ENCODE assay signal across 7 mouse cellular contexts in the genomic region with DNA sequence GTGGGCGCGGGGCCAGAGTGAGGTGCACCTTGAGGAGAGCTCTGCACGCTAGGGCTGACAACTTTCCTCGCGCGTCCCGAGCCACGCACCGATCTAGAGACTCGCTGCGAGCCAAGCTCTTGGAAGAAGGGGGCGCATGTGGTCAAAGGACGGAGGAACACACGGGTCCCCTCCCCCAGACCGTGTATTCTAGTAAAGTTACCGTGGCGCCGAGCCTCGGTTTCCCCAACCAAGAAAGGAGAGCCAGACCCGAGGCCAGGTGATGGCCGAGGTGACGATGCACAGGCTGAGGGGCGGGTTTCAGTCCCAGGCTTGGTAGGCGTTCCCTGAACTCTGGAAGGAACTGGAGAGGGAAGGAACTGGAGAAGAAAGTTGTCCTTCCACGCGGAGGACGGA. TPM values are rescaled to one million over a fixed set of nuclear protein-coding genes. Genes with fewer than 3 reads are reported as not detected.
A peak's percentile ranks its signal among the peaks of the same experiment; 100 is the strongest.
DNase-seq lines count a peak whose midpoint lies in the region; ATAC-seq and TF ChIP-seq lines count a peak whose summit lies in the region.

No protein-coding gene starts in this region.

- TF ChIP-seq POLR2A in embryonic fibroblast, embryonic 13.5 days (IDR thresholded peaks at IDR 0.05; ENCODE audit: low read depth, low read length) = no peak; the same call in 1 of the 2 replicates
- TF ChIP-seq POLR2A in liver, adult 2 months (IDR thresholded peaks at IDR 0.05; ENCODE audit: extremely low read depth, insufficient read depth, low read length) = no peak
- no peak for TF ChIP-seq POLR2A in myocyte (IDR thresholded peaks at IDR 0.05; ENCODE audit: insufficient read length, low read depth)

- H3K9ac ChIP-seq in hindbrain, embryonic 13.5 days = peak overlapping the region; percentile 96
- H3K9ac ChIP-seq in liver, adult 2 months (ENCODE audit: low read depth, low read length) = peak overlapping the region; percentile 13

- no peaks in the 10 kb centered on the region for H3K36me3 ChIP-seq in hindbrain, embryonic 13.5 days
- no peaks in the 10 kb centered on the region for H3K36me3 ChIP-seq in liver, adult 2 months (ENCODE audit: control insufficient read depth, insufficient read depth, low read length)
- no peaks in the 10 kb centered on the region for H3K36me3 ChIP-seq in myocyte (ENCODE audit: control insufficient read depth, insufficient read depth)

- ATAC-seq in hindbrain, embryonic 13.5 days (ENCODE audit: low FRiP score) = peak; percentile 82

- H3K79me2 ChIP-seq in liver, adult 2 months (ENCODE audit: control insufficient read depth, insufficient read depth, low read length) = no peaks in the 10 kb centered on the region
- H3K79me2 ChIP-seq in myocyte (ENCODE audit: control insufficient read depth, insufficient read depth) = peaks cover 40% of the 10 kb centered on the region

- no peaks in the 10 kb centered on the region for H3K9me3 ChIP-seq in hindbrain, embryonic 13.5 days

- H3K4me1 ChIP-seq in embryonic fibroblast, embryonic 13.5 days (ENCODE audit: control insufficient read depth, insufficient read depth, low read length) = peaks cover 5% of the 10 kb centered on the region
- H3K4me1 ChIP-seq in hindbrain, embryonic 13.5 days (replicated peaks) = peaks cover 26% of the 10 kb centered on the region
- H3K4me1 ChIP-seq in liver, adult 2 months (ENCODE audit: control insufficient read depth, insufficient read depth, low read length) = 0 out of 2 replicates have a peak, but pooled peaks cover 6% of the 10 kb centered on the region

- H3K4me2 ChIP-seq in hindbrain, embryonic 13.5 days = peak overlapping the region; percentile 90
- peak overlapping the region; percentile 90 for H3K4me2 ChIP-seq in myocyte (ENCODE audit: low read depth)

- no peak for TF ChIP-seq CTCF in embryonic fibroblast, embryonic 13.5 days (IDR thresholded peaks at IDR 0.05; ENCODE audit: borderline replicate concordance, insufficient read depth, low read length)
- no peak for TF ChIP-seq CTCF in liver, adult 2 months (IDR thresholded peaks at IDR 0.05; ENCODE audit: low read depth, low read length)

- H3ac ChIP-seq in myocyte (ENCODE audit: control insufficient read depth, insufficient read length) = peak overlapping the region; percentile 90

- peak overlapping the region; percentile 19; the same call in 1 of the 2 replicates for H3K27ac ChIP-seq in embryonic fibroblast, embryonic 13.5 days (ENCODE audit: insufficient read depth, low read length)
- peak overlapping the region; percentile 92 for H3K27ac ChIP-seq in hindbrain, embryonic 13.5 days
- no peak overlapping the region for H3K27ac ChIP-seq in liver, adult 2 months (replicated peaks; ENCODE audit: insufficient read depth, low read depth, low read length)

- WGBS in hindbrain, embryonic 13.5 days = under 1% methylated on average over 27 of the region's 27 CpGs
- WGBS in liver, adult 2 months = 2% methylated on average over 27 of the region's 27 CpGs

- H3K4me3 ChIP-seq in embryonic fibroblast, embryonic 13.5 days (ENCODE audit: insufficient read depth, low read length) = peak overlapping the region; percentile 64
- H3K4me3 ChIP-seq in hindbrain, embryonic 13.5 days = peak overlapping the region; percentile 95
- peak overlapping the region; percentile 78 for H3K4me3 ChIP-seq in liver, adult 2 months (ENCODE audit: insufficient read depth, low read depth, low read length)
- H3K4me3 ChIP-seq in myocyte = peak overlapping the region; percentile 95

- DNase-seq in 3134 (ENCODE audit: extremely low read depth, insufficient read length, low spot score) = peak; percentile 75
- DNase-seq in 3T3-L1 (ENCODE audit: low read depth, low spot score) = peak; percentile 84
- no peak for DNase-seq in liver, adult 2 months (ENCODE audit: extremely low read depth, low read depth, low spot score)
- DNase-seq in layer of hippocampus, adult 8-10 months (ENCODE audit: low spot score in 2 of 2) = no peak

- 0 out of 2 replicates have a peak, but pooled peaks cover 4% of the 10 kb centered on the region for H3K27me3 ChIP-seq in hindbrain, embryonic 13.5 days
- peaks cover 14% of the 10 kb centered on the region; the same call in 1 of the 2 replicates for H3K27me3 ChIP-seq in liver, adult 2 months (ENCODE audit: control insufficient read depth, insufficient read depth, low read length)
- no peaks in the 10 kb centered on the region for H3K27me3 ChIP-seq in myocyte (ENCODE audit: control insufficient read depth, insufficient read depth, insufficient read length)

TF ChIP-seq in myocyte, 11 proteins besides CTCF, POLR2A, EP300 and RAD21:
- TF ChIP-seq MYOD1 (IDR thresholded peaks at IDR 0.05; ENCODE audit: control insufficient read depth in 1 of 3, insufficient read length in 2 of 3, low read depth in 2 of 3) (no peak), REST (IDR thresholded peaks at IDR 0.05; ENCODE audit: insufficient read depth, insufficient read length) (no peak), CEBPB (IDR thresholded peaks at IDR 0.05; ENCODE audit: insufficient read depth, poor library complexity, severe bottlenecking) (no peak), POLR2AphosphoS2 (IDR thresholded peaks at IDR 0.05; ENCODE audit: insufficient read length, low read depth) (no peak), TCF12 (IDR thresholded peaks at IDR 0.05; ENCODE audit: insufficient read depth, poor library complexity, severe bottlenecking) (no peak), E2F4 (IDR thresholded peaks at IDR 0.05; ENCODE audit: insufficient read depth) (no peak), SRF (IDR thresholded peaks at IDR 0.05; ENCODE audit: control insufficient read depth, insufficient read length, low read depth) (no peak), TCF3 (IDR thresholded peaks at IDR 0.05; ENCODE audit: insufficient read length, low read depth) (no peak), MYOG (IDR thresholded peaks at IDR 0.05; ENCODE audit: control insufficient read depth in 1 of 3, insufficient read depth in 1 of 3, insufficient read length in 2 of 3, low read depth in 2 of 3) (no peak), MAX (IDR thresholded peaks at IDR 0.05; ENCODE audit: low read depth) (no peak), USF1 (IDR thresholded peaks at IDR 0.05; ENCODE audit: low read depth) (no peak)

RNA-seq across cellular contexts. Expression of a gene that starts 0.4 kb away (rescaled TPM):
- 91.6 and 92.4 TPM in 2 replicates for polyA plus RNA-seq in embryonic fibroblast, embryonic 13.5 days (2011; ENCODE audit: insufficient read length, low read depth, missing spikeins)
- 33.1 and 33.5 TPM in 2 replicates for polyA plus RNA-seq in hindbrain, embryonic 13.5 days (2015; fragmentation: Nextera tagmentation; extraction: Ambion mirVana)
- 0.27 and 0.37 TPM in 2 replicates for total RNA-seq in liver, adult 2 months (2014; rRNA removed)
- polyA plus RNA-seq in liver, adult 2 months (2012; rRNA removed) = 0.22 and 0.81 TPM in 2 replicates
- 12.2 TPM for polyA plus RNA-seq in myocyte (2012; fragmentation: generic; extraction: Trizol)
- under 1 TPM in 3 of 4 experiments, not detected in 1; 0.06 to 0.40 (median 0.39) TPM for total RNA-seq in layer of hippocampus, adult 8-10 months (2022)

Comparison
In these comparisons a context has a peak if more than half of its experiments do, and no peak if none do; other contexts are left out.
1. DNase-seq: peak in 3134 (single experiment) and 3T3-L1 (single experiment); none in liver, adult 2 months (single experiment) and layer of hippocampus, adult 8-10 months (0 of 2).
2. Peak in every context shown above with its lines, with median percentiles within 50 percentile points of each other: H3K4me3 ChIP-seq.